Mouse (Mus musculus) spleen, embryonic (tissue): ENCODE data around the gene Nfu1.

Experiments
- CTCF ChIA-PET: fragments of 350-600 bp; sonication (Branson Sonifier 250); formaldehyde crosslinking; loops from one replicate; lab custom pipeline; 2022; lab: Charles Lee

The Nfu1 gene

DNA sequence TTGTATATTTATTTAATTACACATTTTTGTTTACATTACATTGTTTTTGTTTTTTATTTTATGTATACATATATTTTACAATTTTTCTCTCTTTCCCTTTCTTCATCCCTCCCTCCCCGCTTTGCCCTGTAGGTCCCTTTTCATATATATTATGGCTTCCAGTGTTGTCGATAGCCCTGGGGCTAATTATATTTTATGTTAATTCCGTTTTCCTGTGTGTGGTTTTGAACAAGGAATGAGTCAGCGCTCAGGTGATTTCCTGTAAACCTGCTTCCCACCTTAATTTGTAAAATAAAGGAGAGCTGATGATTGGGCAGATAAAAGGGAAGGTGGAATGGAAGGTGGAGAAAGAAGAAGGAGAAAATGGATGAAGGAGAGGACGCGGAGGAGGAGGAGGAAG lies at the start of gene Nfu1:
Gene Nfu1 (plus strand): TSS at position 350 of the 400 bp plus-strand sequence.
- CTCF ChIA-PET: interaction anchor here (0.6 kb wide), 1 partner anchor 139 kb away, joined by 8 read pairs; no protein-coding TSS in a partner anchor

DNA sequence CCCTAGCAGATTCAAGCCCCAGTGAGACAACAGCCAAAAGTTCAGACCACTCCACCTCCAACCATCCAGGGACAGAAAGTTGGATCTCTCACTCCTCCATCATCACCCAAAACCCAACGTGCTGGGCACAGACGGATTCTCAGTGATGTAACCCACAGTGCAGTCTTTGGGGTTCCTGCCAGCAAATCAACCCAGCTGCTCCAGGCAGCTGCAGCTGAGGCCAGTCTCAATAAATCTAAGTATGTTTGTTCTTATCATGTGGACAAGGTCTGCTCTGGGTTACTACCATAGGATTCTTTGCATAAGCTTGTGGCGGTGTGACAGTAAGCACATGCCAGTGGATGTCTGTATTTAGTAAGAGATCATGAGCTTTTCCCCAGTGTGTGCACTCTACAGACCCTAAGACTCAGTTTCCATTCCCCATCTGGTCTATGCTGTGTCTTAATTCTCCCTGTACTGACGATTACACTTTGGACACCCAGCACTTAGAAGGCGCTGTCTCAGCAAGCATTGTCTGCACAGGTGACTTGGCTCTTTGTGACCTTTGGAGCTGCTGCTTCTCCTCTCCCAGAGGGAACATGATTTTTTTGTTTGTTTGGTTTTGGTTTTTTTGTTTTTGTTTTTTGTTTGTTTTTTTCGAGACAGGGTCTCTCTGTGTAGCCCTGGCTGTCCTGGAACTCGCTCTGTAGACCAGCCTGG lies 44.9 kb upstream of the Nfu1 start:
- CTCF ChIA-PET: interaction anchor here (0.5 kb wide), 1 partner anchor 38 kb away, joined by 3 read pairs; no protein-coding TSS in a partner anchor

DNA sequence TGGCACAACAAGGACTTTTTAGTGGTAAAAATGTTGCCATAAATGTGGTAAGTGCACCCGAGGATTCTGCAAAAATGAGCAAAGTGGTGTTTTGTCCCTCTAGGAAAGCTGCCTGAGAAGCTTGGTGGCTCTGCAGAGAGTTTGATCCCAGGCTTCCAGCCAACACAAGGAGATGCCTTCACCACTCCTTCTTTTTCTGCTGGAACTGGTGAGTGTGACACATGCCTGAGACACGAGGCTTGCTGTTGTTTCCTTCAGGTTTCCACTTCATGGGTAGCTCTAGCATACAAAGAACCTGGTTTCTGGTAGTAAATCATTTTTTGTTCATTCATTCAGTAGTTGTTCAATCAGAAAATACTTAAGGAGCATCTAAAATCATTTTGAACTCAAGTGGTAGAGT lies 41.9 kb upstream of the Nfu1 start:
- CTCF ChIA-PET: interaction anchor here (0.7 kb wide), 1 partner anchor 165 kb away, joined by 5 read pairs; no protein-coding TSS in a partner anchor

DNA sequence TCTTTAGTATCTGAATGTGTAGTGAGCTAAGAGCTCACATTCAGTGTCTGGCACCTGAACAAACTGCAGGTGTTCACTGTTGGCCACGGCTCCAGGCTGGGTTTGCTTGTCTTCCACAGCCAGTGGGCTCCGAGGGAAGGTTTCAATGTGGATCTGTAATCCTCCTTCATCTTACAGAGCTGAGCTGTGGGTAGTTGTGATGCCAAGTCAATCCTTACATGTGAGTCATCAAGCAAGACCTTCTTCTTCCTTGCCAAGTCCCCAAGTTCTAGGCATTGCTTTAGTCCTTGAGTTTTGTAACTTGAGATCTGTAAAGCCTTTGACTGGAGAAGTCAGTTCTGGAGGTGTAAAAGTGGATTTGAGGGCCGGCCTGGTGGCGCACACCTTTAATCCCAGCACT lies 35.1 kb upstream of the Nfu1 start:
- CTCF ChIA-PET: no interaction called here

DNA sequence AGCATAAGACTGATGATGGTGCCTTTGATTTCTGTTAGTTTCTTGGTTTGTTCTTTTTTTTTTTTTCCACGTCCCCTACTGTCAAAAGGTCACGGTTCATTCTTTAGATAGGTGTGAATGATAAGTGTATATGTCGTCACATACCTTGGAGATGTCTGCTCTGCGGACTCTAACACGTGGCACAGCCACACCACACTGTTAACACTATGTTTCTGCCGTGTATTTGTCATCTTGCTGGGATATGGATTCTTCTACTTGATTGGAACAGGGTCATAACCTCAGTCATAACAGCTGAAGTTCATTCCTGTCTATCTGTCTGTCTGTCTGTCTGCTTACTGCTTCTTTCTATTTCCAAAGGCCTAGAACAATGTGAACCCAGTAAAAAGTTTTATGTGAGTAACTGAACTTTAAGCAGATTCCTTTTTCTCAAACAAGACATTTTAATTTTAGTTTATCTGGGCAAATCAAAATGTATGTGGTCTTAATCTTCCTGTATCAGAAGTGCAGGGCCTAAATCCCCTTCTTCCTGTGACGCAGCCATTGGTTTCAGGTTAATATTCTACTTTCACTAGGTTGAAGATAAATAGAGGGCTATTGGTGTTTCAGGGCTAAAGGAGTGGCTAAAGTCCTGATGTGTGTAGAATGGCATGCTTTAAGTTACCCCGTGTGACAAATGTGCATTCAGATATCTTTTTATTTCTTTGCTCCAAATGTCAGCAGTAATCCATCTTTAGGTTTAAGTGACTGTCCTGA lies 30.7 kb upstream of the Nfu1 start:
- CTCF ChIA-PET: no interaction called here

DNA sequence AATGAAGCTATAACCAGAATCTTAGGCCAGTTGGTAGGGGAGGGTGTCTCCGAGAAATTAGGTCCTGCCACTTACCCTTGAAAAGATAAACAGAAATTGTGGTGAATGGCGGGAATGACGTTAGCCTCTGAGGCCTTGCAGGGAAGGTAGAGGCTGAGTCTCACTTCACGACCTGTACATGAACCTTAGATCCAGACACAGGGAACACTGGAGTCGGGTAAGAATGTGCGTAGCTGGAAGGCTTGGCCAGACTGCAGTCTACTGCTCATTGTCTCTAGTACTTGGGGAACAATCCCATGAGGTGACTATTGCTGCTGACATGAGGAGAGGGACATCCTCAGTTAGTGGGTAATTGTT lies 30.1 kb upstream of the Nfu1 start:
- CTCF ChIA-PET: no interaction called here

DNA sequence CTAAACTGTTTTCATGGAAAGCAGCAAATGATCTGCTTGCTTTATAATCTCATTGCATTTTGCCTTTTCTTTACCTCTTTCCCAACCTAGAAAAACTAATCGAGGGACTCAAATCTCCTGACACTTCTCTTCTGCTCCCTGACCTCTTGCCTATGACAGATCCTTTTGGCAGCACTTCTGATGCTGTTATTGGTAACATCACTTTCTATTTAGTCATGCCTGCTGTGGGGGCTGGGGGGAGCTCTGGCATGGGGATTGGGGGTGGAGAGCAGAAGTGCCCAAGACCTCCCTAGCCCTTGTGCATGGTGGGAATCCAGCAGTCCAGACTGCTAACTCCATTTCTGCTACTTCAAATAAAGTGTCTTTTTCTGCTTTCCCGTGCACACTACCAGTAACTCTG lies 27.8 kb upstream of the Nfu1 start:
- CTCF ChIA-PET: no interaction called here

DNA sequence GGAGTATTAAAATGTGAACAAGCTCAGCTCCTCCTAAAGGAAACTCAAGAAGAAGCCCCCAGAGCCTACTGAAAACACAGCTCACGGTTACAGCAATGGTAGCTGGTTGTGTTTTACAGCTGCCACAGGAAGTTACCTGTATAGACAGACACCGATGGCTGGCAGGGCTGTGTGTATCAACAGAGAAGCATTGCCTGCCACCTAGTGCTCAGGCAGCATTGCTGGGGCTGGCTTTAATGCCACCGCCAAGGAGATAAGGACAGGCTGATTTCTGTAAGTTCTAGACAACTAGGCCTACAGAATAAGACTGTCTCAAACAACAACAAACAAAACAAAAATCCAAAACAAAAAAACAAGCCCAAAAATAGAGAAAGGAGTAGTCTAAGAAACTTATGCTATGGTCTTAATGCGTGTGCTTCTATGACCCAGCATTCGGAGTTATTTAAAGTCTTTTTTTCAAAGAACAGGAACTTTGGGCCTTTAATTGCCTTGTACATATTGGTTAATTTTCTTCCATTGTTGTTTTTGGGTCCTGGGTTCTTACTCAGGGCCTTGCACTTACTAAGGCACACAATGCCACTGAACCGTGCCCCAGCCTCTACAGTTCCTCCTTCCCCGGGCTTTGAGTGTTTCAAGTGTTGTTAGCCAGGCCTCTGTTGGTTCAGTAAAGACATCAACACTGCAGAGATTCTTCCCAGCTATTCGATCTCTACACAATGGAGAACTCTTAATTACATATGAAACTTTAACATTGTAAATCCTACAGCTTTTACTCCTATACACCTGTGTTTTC lies 23.5 kb upstream of the Nfu1 start:
- CTCF ChIA-PET: interaction anchor here (0.7 kb wide), 1 partner anchor 380 kb away, joined by 4 read pairs; no protein-coding TSS in a partner anchor

DNA sequence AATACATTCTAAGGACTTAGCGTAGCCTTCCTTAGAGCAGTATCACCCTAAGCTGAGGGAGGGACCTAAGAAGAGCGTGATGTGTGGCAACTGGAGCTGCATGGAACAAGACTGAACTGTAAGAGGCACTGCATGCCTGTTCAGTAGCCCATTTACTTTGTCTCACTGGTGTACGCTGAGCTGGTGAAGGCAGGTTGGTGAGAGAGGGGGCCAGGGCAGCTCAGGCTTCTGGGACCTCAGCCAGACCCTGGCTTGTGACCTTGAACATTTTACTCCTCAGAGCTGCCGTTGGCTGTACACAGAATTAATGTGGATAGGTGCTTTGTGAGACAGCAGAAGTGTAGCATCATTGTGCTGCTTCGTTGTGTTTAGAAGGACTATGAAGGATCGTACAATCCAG lies 19.5 kb upstream of the Nfu1 start:
- CTCF ChIA-PET: no interaction called here

DNA sequence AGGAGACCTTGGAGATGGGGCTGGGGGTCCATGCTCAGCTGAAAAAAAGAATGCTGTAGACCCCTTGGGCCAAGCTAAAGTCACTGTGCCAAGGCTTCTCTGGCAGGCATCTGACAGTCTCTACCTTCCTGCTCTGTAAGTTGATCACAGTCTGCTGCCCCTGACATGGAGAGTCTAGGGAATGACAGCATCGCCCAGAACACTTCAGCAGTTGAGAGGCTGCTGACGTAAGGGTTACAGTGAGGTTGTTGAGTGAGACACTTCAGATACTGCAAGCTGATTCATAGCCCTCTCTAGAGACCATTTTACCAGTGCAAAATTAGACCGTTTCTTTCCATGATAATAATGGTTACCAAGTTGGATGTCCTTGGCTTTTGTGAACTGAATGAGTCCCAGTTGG lies 18.0 kb upstream of the Nfu1 start:
- CTCF ChIA-PET: no interaction called here

DNA sequence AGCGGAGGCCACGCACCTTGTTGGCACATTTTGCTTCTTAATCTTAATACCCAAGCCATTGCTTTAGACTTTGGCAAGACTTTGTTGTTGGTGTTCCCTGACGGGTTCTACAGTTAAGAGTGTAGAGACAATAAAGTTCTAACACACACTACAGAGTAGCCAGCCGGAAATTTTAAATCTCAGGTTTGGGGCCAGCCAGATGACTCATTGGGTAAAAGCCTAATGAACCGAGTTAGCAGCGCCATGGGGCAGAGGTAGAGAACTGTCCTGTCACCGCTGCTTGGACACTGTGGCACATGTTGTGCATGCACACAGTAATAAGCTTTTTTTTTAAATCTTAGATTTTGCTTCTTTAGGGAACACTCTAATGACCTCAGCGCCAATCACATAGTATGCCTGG lies 16.7 kb upstream of the Nfu1 start:
- CTCF ChIA-PET: no interaction called here

DNA sequence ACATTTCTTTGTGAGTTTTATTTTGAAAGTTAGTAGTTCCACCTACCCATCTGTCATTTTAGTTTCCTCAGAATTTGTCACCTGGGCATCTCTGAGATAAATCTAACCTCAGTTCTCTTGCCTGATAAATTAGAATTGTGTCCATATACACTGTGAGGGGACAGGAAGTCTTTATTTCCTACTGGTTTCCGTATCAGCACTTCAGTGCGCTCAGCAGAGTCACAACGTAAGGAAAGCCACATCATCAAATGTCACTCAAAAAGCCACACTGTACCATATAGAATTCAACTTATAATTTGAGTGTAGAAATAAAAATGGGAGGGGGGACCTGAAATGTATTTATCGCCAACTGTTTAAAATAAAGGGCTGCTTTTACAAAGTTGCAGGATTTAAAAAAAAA lies 14.8 kb upstream of the Nfu1 start:
- CTCF ChIA-PET: no interaction called here

DNA sequence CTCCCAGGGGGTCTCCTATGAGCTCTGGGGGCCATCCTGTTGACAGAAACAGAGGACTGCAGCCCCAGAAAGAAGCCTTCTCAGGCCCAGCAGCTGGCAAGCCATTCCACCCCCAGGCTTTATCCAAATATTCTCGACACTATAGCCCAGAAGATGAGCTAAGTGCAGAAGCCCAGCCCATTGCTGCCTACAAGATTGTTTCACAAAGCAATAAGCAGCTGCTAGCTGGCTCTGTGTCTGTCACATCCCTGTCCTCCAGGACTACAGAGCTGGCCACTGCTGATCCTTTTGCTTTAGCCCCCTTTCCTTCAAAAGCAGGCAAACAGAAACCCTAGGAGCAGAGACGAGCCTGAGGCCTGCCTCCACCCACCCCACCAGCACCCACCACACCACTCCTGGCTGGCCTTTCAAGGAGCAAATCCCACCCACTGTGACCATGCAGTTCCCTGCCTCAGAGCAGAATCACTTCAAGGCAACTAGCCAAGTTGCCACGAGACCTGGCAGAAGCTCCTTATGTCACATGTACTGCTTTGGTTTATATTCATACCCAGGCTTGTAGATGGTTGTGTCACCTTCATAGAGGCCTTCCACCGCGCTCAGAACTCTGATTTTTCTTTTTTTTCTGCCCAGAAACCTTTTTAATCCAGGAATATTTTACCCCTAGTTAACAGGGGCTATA lies 12.3 kb upstream of the Nfu1 start:
- CTCF ChIA-PET: no interaction called here

DNA sequence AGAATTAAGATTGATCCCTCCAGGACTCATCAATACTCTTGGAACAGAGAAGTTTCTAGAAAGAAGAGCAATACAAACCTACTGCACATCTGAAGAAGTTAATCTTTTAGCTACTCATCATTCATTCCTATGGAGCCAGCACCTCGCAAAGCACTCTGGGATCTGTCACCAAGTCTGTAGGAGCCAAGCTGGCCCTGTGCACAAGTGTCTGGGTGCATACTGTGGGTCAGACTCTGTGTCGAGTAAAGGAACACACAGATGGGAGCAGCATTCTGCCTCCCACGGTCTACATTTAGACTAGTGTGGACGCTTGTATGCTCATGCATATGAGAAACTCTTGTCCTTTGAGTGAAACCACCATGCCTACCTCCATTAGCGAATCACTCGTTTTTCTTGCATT lies 11.7 kb upstream of the Nfu1 start:
- CTCF ChIA-PET: no interaction called here

DNA sequence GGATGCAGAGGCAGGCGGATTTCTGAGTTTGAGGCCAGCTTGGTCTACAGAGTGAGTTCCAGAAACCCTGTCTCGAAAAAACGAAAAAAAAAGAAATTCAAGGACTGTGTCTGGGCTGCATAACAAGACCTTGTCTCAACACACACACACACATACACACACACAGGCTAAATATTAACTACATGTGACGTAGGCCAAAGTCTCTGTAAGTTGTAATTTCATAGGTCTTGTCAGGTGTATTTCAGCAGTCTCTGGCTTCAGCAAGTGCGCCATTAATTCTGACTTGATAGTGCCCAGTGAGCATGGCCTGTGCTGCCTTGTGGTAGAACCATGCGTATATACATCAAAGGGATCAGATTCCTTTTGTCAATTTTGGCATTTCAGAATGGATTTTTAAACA lies 7.0 kb upstream of the Nfu1 start:
- CTCF ChIA-PET: no interaction called here

DNA sequence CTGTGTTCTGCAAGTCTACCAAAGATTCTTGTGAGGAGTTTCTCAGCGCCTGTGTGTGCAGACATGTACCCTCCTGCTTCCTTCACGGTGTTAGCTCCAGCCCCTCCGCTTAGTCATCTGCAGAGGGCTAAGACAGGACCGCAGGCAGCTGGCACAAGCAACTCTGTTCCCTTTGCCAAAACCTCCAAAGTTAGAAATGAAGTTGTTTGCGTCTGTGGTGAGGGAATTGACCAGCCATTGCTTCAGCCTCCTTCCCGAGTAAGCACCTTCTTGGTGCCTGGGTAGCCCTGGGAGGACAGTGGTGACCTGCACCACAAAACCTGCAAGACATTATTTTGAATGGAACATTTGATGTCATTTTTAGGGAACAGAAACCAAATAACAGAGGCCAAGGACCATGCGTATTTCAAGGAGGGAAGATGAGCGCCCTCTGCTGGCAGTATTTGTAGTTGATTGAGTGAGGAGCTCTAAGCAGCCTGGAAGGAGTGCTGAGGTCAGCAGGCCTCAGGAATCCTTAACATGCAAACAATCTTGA lies 6.4 kb upstream of the Nfu1 start:
- CTCF ChIA-PET: no interaction called here

DNA sequence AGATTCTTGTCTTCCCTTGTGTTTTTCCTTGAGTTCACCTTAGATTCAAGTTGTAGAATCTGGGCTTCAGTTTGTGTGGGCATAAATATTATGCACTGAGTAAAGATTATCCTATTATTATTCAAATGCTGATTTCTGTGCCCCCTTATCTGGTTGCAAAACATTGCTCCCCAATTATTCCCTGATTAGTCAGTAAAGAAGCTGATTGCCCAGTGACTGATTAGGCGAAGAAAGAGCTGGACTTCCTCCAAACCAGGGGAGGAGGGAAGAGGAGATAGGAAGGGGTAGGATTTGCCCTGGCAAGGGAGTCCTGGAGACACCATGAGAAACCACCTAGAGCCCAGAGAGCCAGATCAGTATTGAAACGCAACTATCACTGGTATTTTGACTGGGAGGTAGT lies 4.9 kb upstream of the Nfu1 start:
- CTCF ChIA-PET: no interaction called here

DNA sequence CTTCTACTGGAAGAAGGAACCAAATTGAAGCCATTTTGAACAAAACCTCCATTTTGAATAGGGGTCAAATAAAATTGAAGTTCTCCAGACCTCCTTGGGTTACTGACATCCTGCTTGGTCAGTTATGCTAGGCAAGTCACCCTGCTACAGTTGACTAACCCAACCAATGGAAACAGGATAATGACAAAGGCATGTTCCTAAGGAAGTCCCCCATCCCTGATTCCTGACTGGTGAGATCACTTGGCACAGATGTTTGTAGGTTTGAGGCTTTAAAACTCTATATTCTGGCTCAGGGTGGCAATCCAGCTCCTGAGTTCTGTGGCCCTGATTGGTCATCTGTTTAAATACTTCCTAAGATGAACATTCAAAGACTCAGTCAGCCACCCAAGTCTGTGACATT lies 3.5 kb upstream of the Nfu1 start:
- CTCF ChIA-PET: interaction anchor here (0.7 kb wide), 1 partner anchor 241 kb away, joined by 4 read pairs; no protein-coding TSS in a partner anchor

DNA sequence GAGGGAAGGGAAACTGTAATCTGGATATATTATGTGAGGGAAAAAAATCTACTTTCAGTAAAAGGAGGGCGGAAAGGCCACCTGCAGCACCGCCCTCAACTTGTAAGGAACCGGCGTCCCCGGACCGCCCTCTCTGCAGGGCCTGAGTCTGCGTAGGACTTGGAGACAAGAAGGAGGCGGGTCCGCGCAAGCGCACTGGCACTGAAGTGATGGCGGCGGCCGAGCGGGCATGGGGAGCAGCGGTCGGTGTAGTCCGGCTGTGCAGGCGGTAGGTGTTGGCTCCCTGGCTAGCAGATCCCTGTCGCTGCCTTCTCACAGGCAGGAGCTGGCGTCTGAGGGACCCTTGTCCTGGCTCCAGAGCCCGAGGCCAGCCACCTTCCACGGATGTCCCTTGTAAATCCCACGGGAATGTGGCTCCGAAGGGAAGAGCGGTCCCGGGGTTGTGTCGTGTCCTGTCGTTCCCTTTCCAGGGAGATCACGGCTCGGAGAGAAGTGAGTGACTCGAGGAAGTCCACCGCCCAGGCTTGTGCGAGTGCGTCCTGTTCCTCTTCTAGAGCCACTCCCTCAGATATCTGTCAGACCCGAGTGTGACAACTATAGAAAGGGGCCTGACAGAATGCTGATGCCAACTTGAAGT lies 774 bp downstream of the Nfu1 start:
- CTCF ChIA-PET: no interaction called here

DNA sequence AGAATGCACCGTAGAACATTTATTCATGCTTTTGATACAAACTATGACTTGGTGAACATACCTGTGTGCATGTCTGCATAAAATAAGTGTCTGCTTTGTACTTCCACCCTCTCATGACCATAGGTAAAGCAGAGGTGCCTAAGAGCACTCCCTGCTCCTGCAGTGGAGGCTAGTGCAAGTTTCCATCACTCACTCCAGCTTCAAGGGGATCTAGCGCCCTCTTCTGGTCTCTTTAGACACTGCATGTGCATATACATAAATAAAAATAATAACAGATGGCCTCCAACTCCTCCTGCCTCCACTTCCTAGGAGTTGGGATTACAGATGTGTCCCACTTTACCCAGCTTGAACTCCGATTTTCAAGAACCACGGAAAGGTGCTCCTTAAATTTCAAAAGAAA lies 7.9 kb downstream of the Nfu1 start:
- CTCF ChIA-PET: interaction anchor here (0.7 kb wide), 1 partner anchor 109 kb away, joined by 6 read pairs; no protein-coding TSS in a partner anchor

DNA sequence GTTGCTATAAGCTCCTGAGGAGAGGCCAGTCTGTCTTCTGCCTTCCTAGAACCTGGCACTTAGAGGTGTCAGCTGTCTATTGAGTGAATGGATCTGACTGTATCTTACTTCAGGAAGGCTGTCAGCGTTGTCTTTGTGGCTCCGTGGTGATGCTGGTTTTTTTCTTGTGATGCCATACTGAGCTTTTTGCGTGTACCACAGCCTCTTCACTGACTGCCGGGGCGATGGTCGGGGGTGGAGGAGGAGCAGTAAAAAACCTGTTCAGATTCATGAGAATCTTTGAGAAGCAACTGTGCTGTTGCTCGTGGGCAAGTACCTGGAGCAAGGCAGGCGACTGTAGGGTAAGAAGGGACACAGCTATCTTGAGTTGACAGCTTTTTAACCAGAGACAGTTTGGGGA lies 9.8 kb downstream of the Nfu1 start:
- CTCF ChIA-PET: no interaction called here
